Mouse (Mus musculus): ENCODE data around the gene Thoc2.

DNA sequence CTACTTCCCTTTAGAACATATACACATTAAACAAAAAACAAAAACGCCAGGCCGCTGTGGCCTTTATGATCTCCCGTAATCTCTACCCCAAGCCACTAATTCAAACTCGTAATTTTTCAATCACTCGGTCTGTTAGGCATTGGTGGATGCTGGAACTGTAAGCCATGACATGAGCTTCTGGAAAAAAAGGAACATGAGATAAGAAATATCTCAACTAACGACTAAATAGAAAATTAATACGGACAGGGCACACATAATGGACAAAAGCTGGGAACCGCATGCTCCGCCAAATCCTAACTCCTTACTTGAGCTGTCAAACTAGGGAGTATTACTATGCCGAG, 8.4 kb downstream of the Thoc2 start:
- TF ChIP-seq CTCF (IDR thresholded peaks at IDR 0.05; ENCODE audit: control insufficient read depth, insufficient read depth, insufficient read length) (no peak), MYOD1 (IDR thresholded peaks at IDR 0.05; ENCODE audit: control insufficient read depth, insufficient read length, low read depth) (no peak), MAX (IDR thresholded peaks at IDR 0.05) (no peak)
